Mouse (Mus musculus): Measurements from ENCODE around the gene 4931414P19Rik.

DNA sequence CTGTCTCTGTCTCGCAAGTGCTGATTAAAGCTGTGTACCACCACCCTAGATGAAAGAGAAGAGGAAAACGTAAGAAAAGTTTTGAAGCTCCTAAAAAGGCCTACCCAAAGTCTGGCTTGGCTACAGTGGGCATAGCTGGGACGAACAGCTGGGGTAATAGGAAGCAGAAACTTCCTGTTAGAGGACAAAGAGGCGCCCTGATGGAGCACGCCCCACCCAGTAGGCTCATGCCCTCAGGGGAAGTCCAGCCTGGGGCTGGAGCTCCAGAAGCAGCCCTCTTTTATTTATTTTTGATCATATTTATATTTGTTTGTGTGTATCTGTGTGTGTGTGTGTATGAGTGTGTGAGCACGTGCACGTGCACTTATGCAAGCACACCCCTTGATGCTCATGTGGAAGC, 26.2 kb downstream of the 4931414P19Rik start:
- TF ChIP-seq CTCF (IDR thresholded peaks at IDR 0.05; ENCODE audit: control insufficient read depth, insufficient read depth, insufficient read length) (no peak), USF1 (IDR thresholded peaks at IDR 0.05; ENCODE audit: low read depth) (no peak), CEBPB (IDR thresholded peaks at IDR 0.05; ENCODE audit: low read depth) (no peak), MYOG (IDR thresholded peaks at IDR 0.05; ENCODE audit: control insufficient read depth, extremely low read depth, insufficient read length) (no peak)
